Mouse (Mus musculus) heart, adult 2 months (tissue): ENCODE measurements at regions not wholly inside any gene's neighbourhood (a gene's known extent, or its start where the extent isn't known, plus 50 kb on each side); places are given as distances from the start of the nearest gene placed in this dataset.

Source experiments
- CTCF ChIP-seq: fragments of 200-600 bp; IDR thresholded peaks from 2 replicates; pipeline ENCODE4 v1.8.1; 2022; ENCODE audit warnings: antibody characterized with exemption, mild to moderate bottlenecking, moderate library complexity
- EP300 ChIP-seq: fragments of 200-500 bp; IDR thresholded peaks from 2 replicates; pipeline ENCODE4 v1.6.1; 2011; ENCODE audit warnings: low read depth, low read length, control low read depth; ENCODE audit not compliant: insufficient read depth
- POLR2A ChIP-seq: fragments of 200-500 bp; IDR thresholded peaks from 2 replicates; pipeline ENCODE4 v1.6.1; 2011; ENCODE audit warnings: mild to moderate bottlenecking, low read depth, low read length, control low read depth; ENCODE audit not compliant: insufficient read depth

DNA sequence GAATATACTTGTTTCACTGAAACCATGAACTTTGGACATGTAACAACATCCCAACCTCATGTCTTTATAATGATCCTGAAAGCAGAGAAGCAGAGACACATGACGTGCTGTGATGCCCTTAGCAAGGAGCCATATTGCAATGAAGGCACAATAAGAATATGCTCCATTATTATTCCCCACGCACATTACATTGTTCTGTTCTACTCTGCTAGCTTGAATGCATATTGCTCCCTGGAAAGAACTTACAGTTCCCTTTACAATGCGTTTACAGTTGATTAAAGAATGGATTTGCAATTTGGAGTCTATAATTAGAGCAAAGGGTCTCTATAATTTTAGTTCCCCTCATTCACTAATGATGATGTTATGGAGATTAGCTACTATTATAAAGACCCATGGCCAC, 672.2 kb downstream of the Efnb2 start:
- TF ChIP-seq POLR2A (no peak), CTCF (no peak), EP300 (no peak)
